Mouse (Mus musculus) heart, postnatal 14 days (tissue): ENCODE measurements around the gene Isyna1. TPM values are rescaled to one million over a fixed set of nuclear protein-coding genes. Genes with fewer than 3 reads are reported as not detected.
"Not testable (repeated sequence)": the region's sequence is repeated elsewhere in the genome, so short reads cannot be mapped to it uniquely, and the experiment has no call there.

Experiments
- DNase-seq, 2 experiments: peaks; one replicate each; pipeline ENCODE4 v3.0.0; 2021 to 2022
- intact Hi-C: fragments of 180-260 bp; cut with DNase I; formaldehyde crosslinking; loops from one replicate; pipeline ENCODE4 v1.15.1; 2025
- total RNA-seq, 2 experiments: library from RNA; stranded (reverse); gene quantifications; 2 replicates each; pipeline ENCODE4 v1.2.3; 2021

Gene Isyna1
- total RNA-seq, 2 experiments from 2014 or later, result 25.8 to 27.7 TPM

GRCm38 (mm10) chr8:70570990-70571389 is 23.2 kb upstream of the Isyna1 start:
- intact Hi-C loops, result loop anchor here (5.0 kb wide), 1 partner anchor 826 kb away; the partner anchor contains the start of genes Babam1 and Ushbp1
- peak; percentile 64 to 66 for DNase-seq

GRCm38 (mm10) chr8:70574302-70574701 is 19.9 kb upstream of the Isyna1 start:
- DNase-seq, result no peak
- intact Hi-C loops, result loop anchor here (5.0 kb wide), 1 partner anchor 823 kb away; the partner anchor contains the start of genes Babam1 and Ushbp1

- intact Hi-C loops, result loop anchor here (5.0 kb wide), 1 partner anchor 822 kb away; the partner anchor contains the start of genes Babam1 and Ushbp1
- peak; percentile 65 to 76 for DNase-seq
Observed at GRCm38 (mm10) chr8:70574915-70575314, 19.3 kb upstream of the Isyna1 start.

- DNase-seq, result no peak
- intact Hi-C loops, result no loop called here
Observed at GRCm38 (mm10) chr8:70577207-70577606, 17.0 kb upstream of the Isyna1 start.

- peak in 1 of 2 experiments; percentile 53 for DNase-seq
Observed at GRCm38 (mm10) chr8:70583476-70584387, 10.4 kb upstream of the Isyna1 start.

GRCm38 (mm10) chr8:70584606-70585257 is 9.4 kb upstream of the Isyna1 start:
- no peak for DNase-seq
- intact Hi-C loops, result loop anchor here (1.0 to 10.0 kb wide), 4 partner anchors 24 to 200 kb away; partner anchors contain the start of genes Fkbp8 and Kxd1

More at GRCm38 (mm10) chr8:70583476-70584387, 10.4 kb upstream of the Isyna1 start:
- intact Hi-C loops, result loop anchor here (10.0 kb wide), 1 partner anchor 199 kb away; no protein-coding TSS in a partner anchor

- DNase-seq, result peak; percentile 75 to 80
- intact Hi-C loops, result loop anchor here (1.0 to 10.0 kb wide), 4 partner anchors 25 to 200 kb away; partner anchors contain the start of genes Fkbp8 and Kxd1
Observed at GRCm38 (mm10) chr8:70585258-70585652, 8.9 kb upstream of the Isyna1 start.

GRCm38 (mm10) chr8:70587955-70588354 is 6.2 kb upstream of the Isyna1 start:
- intact Hi-C loops, result loop anchor here (5.0 to 10.0 kb wide), 3 partner anchors 46 to 203 kb away; partner anchors contain the start of genes Fkbp8 and Kxd1
- not testable (repeated sequence) for DNase-seq

GRCm38 (mm10) chr8:70591569-70591968 is 2.6 kb upstream of the Isyna1 start:
- intact Hi-C loops, result no loop called here
- no peak for DNase-seq

- intact Hi-C loops, result no loop called here
- no peak for DNase-seq
Observed at GRCm38 (mm10) chr8:70593173-70593572, 1.0 kb upstream of the Isyna1 start.

- DNase-seq, result no peak
- intact Hi-C loops, result no loop called here
Observed at GRCm38 (mm10) chr8:70594621-70595564, 720 bp downstream of the Isyna1 start.

- intact Hi-C loops, result no loop called here
Observed at GRCm38 (mm10) chr8:70595811-70596210, 1.6 kb downstream of the Isyna1 start.

GRCm38 (mm10) chr8:70596216-70596615 is 2.0 kb downstream of the Isyna1 start:
- DNase-seq, result no peak
- intact Hi-C loops, result no loop called here

More at GRCm38 (mm10) chr8:70595811-70596210, 1.6 kb downstream of the Isyna1 start:
- DNase-seq, result no peak

- no peak for DNase-seq
- intact Hi-C loops, result no loop called here
Observed at GRCm38 (mm10) chr8:70596775-70597416, 2.7 kb downstream of the Isyna1 start.

- no peak for DNase-seq
- intact Hi-C loops, result no loop called here
Observed at GRCm38 (mm10) chr8:70597417-70598272, 3.5 kb downstream of the Isyna1 start.

- intact Hi-C loops, result no loop called here
- peak; percentile 74 to 83 for DNase-seq
Observed at GRCm38 (mm10) chr8:70598283-70598682, 4.1 kb downstream of the Isyna1 start.

GRCm38 (mm10) chr8:70598722-70599121 is 4.5 kb downstream of the Isyna1 start:
- intact Hi-C loops, result no loop called here
- DNase-seq, result no peak
